Mouse (Mus musculus) olfactory bulb, adult 2 months (tissue): ENCODE data around the gene Alg9. TPM values are rescaled to one million over a fixed set of nuclear protein-coding genes. Genes with fewer than 3 reads are reported as not detected.

Source experiments
- H3K27ac ChIP-seq: fragments of 200-500 bp; 2 replicates; pipeline ENCODE4 v1.5.1; 2012; ENCODE audit warnings: low read depth, low read length; ENCODE audit not compliant: insufficient read depth
- H3K4me1 ChIP-seq: fragments of 200-500 bp; 2 replicates; pipeline ENCODE4 v1.6.1; 2012; ENCODE audit warnings: low read length; ENCODE audit not compliant: control insufficient read depth, insufficient read depth
- H3K4me3 ChIP-seq: fragments of 200-500 bp; 2 replicates; pipeline ENCODE4 v1.5.1; 2012; ENCODE audit warnings: mild to moderate bottlenecking, low read depth, low read length, moderate library complexity; ENCODE audit not compliant: insufficient read depth
- CTCF ChIP-seq: fragments of 200-500 bp; IDR thresholded peaks from 2 replicates; pipeline ENCODE4 v1.5.1; 2012; ENCODE audit warnings: low read depth, mild to moderate bottlenecking, low read length, moderate library complexity; ENCODE audit not compliant: insufficient read depth
- POLR2A ChIP-seq: fragments of 200-500 bp; IDR thresholded peaks from 2 replicates; pipeline ENCODE4 v1.6.1; 2012; ENCODE audit warnings: mild to moderate bottlenecking, low read depth, low read length, moderate library complexity; ENCODE audit not compliant: insufficient read depth
- WGBS: fragments of 180-500 bp; shearing (Covaris S2); methylation state at CpG from one replicate; pipeline ENCODE4 v1.1.7; 2018; 5-methylcytosine and 5-hydroxymethylcytosine counted together
- polyA plus RNA-seq: library from polyadenylated mRNA; stranded (reverse); fragments of >200 nt; gene quantifications from 2 replicates; pipeline ENCODE4 v1.2.4, GENCODE M21; 2012; ENCODE audit warnings: low replicate concordance; ENCODE audit not compliant: missing spikeins, insufficient read depth, insufficient read length

Alg9 gene
- polyA plus RNA-seq, 1 experiment = not detected

DNA sequence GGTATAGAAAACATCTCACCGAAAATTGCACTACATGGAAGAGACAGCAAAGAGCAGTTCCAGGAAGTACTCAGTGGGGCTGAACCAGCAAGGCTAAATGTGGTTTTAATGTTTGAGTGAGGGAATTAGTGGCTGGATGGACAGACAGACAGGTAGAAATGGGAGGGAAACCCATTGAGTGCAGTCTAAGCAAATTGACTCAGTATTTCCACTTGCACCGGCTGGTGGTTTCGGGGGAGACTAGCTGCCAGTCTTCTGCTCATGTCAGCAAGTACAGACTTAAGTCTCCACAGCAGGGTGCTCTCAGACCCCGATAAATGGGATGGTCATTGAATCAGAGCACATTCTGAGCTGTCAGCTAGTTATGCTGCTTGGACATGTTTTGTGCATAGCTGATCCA lies 61.3 kb downstream of the Alg9 start:
- Histone ChIP-seq H3K4me3 (no peak overlapping the region), H3K27ac (no peak overlapping the region), H3K4me1 (peaks cover 7% of the 10 kb centered on the region)
- TF ChIP-seq CTCF = no peak
- no peak for TF ChIP-seq POLR2A
- WGBS = 79% methylated on average over 4 of the region's 4 CpGs

DNA sequence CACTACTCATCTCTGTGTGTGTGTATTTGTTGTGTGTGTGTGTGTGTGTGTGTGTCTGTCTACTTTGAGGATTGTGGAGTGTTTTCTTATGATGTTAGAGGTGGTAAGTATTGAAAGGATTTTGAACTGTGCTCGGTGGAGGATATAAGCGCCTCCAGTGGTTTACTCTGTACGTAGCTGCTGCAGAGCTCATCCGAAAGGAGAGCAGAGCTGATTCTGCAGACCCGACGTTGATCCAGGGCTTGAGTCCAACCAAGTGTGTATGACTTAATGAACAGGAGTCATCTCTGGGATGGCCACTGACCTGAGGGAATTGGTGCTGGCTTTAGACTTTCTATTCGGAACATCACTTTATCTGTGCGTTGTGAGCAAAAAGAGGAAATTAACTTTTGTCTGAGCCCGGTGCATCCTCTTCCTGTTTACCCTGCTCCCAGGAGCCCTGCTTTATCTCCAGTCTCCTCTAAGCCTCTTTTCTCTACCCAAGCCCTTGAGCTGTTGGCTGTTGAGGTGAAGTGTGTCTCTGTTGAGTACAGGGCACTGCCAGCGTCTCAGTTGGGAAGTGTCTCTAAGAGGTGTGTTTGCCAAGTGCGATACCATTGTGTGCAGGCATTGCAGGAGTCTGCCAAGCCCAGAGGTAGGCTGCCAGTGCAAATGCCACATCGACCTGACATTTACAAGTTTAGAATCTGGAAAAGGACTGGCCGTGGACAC lies 66.4 kb downstream of the Alg9 start:
- Histone ChIP-seq H3K4me1 (no peaks in the 10 kb centered on the region), H3K27ac (no peak overlapping the region), H3K4me3 (no peak overlapping the region)
- TF ChIP-seq CTCF = no peak
- TF ChIP-seq POLR2A = no peak
- 78% methylated on average over 13 of the region's 13 CpGs for WGBS

GRCm38 (mm10) chr9:50845081-50845480 lies 70.3 kb downstream of the Alg9 start, which contains the start of gene Ppp2r1b:
Ppp2r1b (plus strand) TSS chr9:50845301.
- no peak within 1 kb of the TSS for H3K27ac ChIP-seq
- no peak for TF ChIP-seq POLR2A
- no peak for TF ChIP-seq CTCF
- WGBS = 88% methylated on average over 3 of the region's 3 CpGs

GRCm38 (mm10) chr9:50845547-50845946 lies 70.7 kb downstream of the Alg9 start:
- TF ChIP-seq POLR2A (no peak), CTCF (no peak)
- H3K27ac ChIP-seq = no peak overlapping the region
- 0 out of 2 replicates have a peak, but pooled peaks cover 2% of the 10 kb centered on the region for H3K4me1 ChIP-seq
- 64% methylated on average over 9 of the region's 9 CpGs for WGBS
- H3K4me3 ChIP-seq = no peak overlapping the region

More at GRCm38 (mm10) chr9:50845081-50845480, 70.3 kb downstream of the Alg9 start, which contains the start of gene Ppp2r1b:
- H3K4me1 ChIP-seq = no peaks in the 10 kb centered on the region
- H3K4me3 ChIP-seq = no peak within 1 kb of the TSS

- no peak overlapping the region for H3K27ac ChIP-seq
- WGBS = 92% methylated on average over 6 of the region's 6 CpGs
- no peak overlapping the region for H3K4me3 ChIP-seq
- no peak for TF ChIP-seq POLR2A
- TF ChIP-seq CTCF = no peak
- H3K4me1 ChIP-seq = 0 out of 2 replicates have a peak, but pooled peaks cover 2% of the 10 kb centered on the region
Observed at GRCm38 (mm10) chr9:50847133-50847532, 72.3 kb downstream of the Alg9 start.

GRCm38 (mm10) chr9:50847606-50848368 lies 73.0 kb downstream of the Alg9 start:
- no peak for TF ChIP-seq CTCF
- H3K27ac ChIP-seq = no peak overlapping the region
- WGBS = 77% methylated on average over 12 of the region's 12 CpGs
- no peak overlapping the region for H3K4me3 ChIP-seq
- peaks cover 3% of the 10 kb centered on the region; the same call in 1 of the 2 replicates for H3K4me1 ChIP-seq

DNA sequence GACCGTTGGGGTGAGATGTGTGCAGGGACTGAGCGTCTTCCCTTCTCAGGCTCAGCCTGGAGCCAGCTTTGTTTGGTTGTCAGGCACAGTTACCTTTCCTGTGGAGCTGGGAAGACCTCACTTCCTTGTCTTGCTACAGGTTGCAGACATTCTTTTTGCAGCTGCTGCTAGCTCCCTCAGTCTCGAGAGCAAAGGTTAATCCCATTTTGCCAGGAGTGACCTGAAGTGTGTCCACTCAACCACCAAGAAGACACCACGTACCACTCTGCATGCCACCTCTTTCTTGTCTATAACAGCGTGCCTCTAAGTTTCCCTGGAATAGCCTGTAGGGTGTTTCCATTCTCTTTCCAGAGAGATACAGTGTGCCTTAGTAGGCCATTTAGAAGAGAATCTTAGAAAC lies 74.0 kb downstream of the Alg9 start:
- H3K4me3 ChIP-seq = no peak overlapping the region
- peaks cover 6% of the 10 kb centered on the region; the same call in 1 of the 2 replicates for H3K4me1 ChIP-seq
- H3K27ac ChIP-seq = no peak overlapping the region
- 71% methylated on average over 5 of the region's 5 CpGs for WGBS
- TF ChIP-seq POLR2A (no peak), CTCF (no peak)

GRCm38 (mm10) chr9:50849249-50849648 lies 74.4 kb downstream of the Alg9 start:
- Histone ChIP-seq H3K27ac (no peak overlapping the region), H3K4me3 (no peak overlapping the region), H3K4me1 (peaks cover 6% of the 10 kb centered on the region; the same call in 1 of the 2 replicates)
- WGBS = 16% methylated on average over 8 of the region's 8 CpGs
- TF ChIP-seq CTCF (no peak), POLR2A (no peak)

GRCm38 (mm10) chr9:50849755-50850154 lies 74.9 kb downstream of the Alg9 start:
- Histone ChIP-seq H3K4me3 (no peak overlapping the region), H3K4me1 (peaks cover 6% of the 10 kb centered on the region; the same call in 1 of the 2 replicates), H3K27ac (no peak overlapping the region)
- TF ChIP-seq POLR2A = no peak
- no peak for TF ChIP-seq CTCF
- 80% methylated on average over 9 of the region's 9 CpGs for WGBS
